In the genomic region with DNA sequence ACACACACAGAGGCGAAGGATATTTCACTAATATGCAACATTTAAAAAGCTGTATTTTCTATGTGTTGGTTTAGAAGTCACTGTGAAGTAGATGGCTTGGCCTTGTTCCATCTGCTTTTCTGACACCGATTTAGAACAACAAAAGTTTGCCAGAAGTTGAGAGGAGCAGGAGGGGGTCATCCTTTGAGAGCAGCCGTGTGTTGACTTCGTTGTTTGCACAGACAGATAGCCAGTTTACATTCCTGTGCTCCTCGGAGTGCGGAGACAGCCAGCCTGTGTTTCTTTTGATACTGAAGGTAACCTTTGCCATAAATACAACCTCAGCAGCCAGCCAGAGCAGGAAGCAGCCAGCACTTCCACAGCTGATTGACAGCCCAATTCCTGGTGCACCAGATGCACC, we compare ENCODE assay signal across 27 mouse cellular contexts.
DNase-seq lines count a peak whose midpoint lies in the region; ATAC-seq and TF ChIP-seq lines count a peak whose summit lies in the region.
"Had no signal": no experiment of that assay in that cellular context is flagged by ENCODE, and none has a peak within 500 bp of the region (broad histone marks: within the 10 kb centered on the region; RNA-seq: fewer than 3 reads in every experiment).

No protein-coding gene starts in this region.

- intact Hi-C loops in heart, adult 2 months (cut with DNase I): no loop called here

- H3K4me1 ChIP-seq in heart, embryonic 12.5 days (replicated peaks): peaks cover 18% of the 10 kb centered on the region
- peaks cover under 1% of the 10 kb centered on the region for H3K4me1 ChIP-seq in heart, adult 2 months (ENCODE audit: control insufficient read depth, insufficient read depth, low read length)
- no peaks in the 10 kb centered on the region; the same call in 1 of the 2 replicates for H3K4me1 ChIP-seq in intestine, embryonic 14.5 days (replicated peaks; ENCODE audit: control insufficient read depth, insufficient read depth, low read length)
- H3K4me1 ChIP-seq in intestine, embryonic 16.5 days (ENCODE audit: control insufficient read depth, insufficient read depth, low read length): 0 out of 2 replicates have a peak, but pooled peaks cover 2% of the 10 kb centered on the region
- no peaks in the 10 kb centered on the region for H3K4me1 ChIP-seq in kidney, postnatal 0 days (replicated peaks; ENCODE audit: insufficient read depth, low read length)
- H3K4me1 ChIP-seq: embryonic facial prominence, embryonic 15.5 days; forebrain, embryonic 12.5 days; limb, embryonic 13.5 days; megakaryocyte, embryonic 14.5 days; midbrain, embryonic 12.5 days had no signal

- H3K9ac ChIP-seq in heart, embryonic 12.5 days: no peak overlapping the region
- H3K9ac ChIP-seq in heart, adult 2 months (ENCODE audit: low read depth, low read length): no peak overlapping the region
- no peak overlapping the region for H3K9ac ChIP-seq in intestine, embryonic 14.5 days (ENCODE audit: low read length)
- H3K9ac ChIP-seq in intestine, embryonic 16.5 days (ENCODE audit: low read depth, low read length): no peak overlapping the region
- no peak overlapping the region for H3K9ac ChIP-seq in kidney, postnatal 0 days (ENCODE audit: low read depth, low read length)
- H3K9ac ChIP-seq: embryonic facial prominence, embryonic 15.5 days; forebrain, embryonic 12.5 days; forebrain, postnatal 0 days; limb, embryonic 13.5 days; midbrain, embryonic 12.5 days; neural tube, embryonic 13.5 days had no signal

- H3K4me3 ChIP-seq in heart, embryonic 12.5 days: no peak overlapping the region
- H3K4me3 ChIP-seq in heart, adult 2 months: no peak overlapping the region
- no peak overlapping the region for H3K4me3 ChIP-seq in intestine, embryonic 14.5 days (ENCODE audit: low read depth, low read length)
- H3K4me3 ChIP-seq in intestine, embryonic 16.5 days (ENCODE audit: low read length): no peak overlapping the region
- H3K4me3 ChIP-seq in kidney, postnatal 0 days (replicated peaks; ENCODE audit: low read depth, low read length): no peak overlapping the region
- no peak overlapping the region for H3K4me3 ChIP-seq in layer of hippocampus, adult 2 months
- H3K4me3 ChIP-seq: embryonic facial prominence, embryonic 15.5 days; forebrain, embryonic 12.5 days; hindbrain, embryonic 10.5 days; limb, embryonic 13.5 days; megakaryocyte, embryonic 14.5 days; midbrain, embryonic 12.5 days; myocyte; neural tube, embryonic 13.5 days had no signal

- 0 out of 2 replicates have a peak, but pooled peaks cover 4% of the 10 kb centered on the region for H3K9me3 ChIP-seq in heart, embryonic 12.5 days (replicated peaks)
- H3K9me3 ChIP-seq in intestine, embryonic 14.5 days (ENCODE audit: control insufficient read depth, low read length): no peaks in the 10 kb centered on the region
- H3K9me3 ChIP-seq in intestine, embryonic 16.5 days (ENCODE audit: control insufficient read depth, low read length): no peaks in the 10 kb centered on the region
- H3K9me3 ChIP-seq in kidney, postnatal 0 days (replicated peaks; ENCODE audit: low read length): no peaks in the 10 kb centered on the region
- H3K9me3 ChIP-seq: embryonic facial prominence, embryonic 15.5 days; forebrain, embryonic 12.5 days; hindbrain, embryonic 10.5 days; limb, embryonic 13.5 days; midbrain, embryonic 12.5 days; neural tube, embryonic 13.5 days had no signal

- TF ChIP-seq EP300 in heart, adult 2 months (IDR thresholded peaks at IDR 0.05; ENCODE audit: insufficient read depth, low read depth, low read length): no peak

- WGBS in heart, embryonic 12.5 days: 24% methylated on average over 6 of the region's 6 CpGs
- WGBS in heart, adult 2 months: 24% methylated on average over 6 of the region's 6 CpGs
- 25% methylated on average over 6 of the region's 6 CpGs for WGBS in intestine, embryonic 14.5 days
- 22% methylated on average over 6 of the region's 6 CpGs for WGBS in intestine, embryonic 16.5 days
- 23% methylated on average over 6 of the region's 6 CpGs for WGBS in kidney, postnatal 0 days

- no peaks in the 10 kb centered on the region for H3K36me3 ChIP-seq in heart, embryonic 12.5 days
- H3K36me3 ChIP-seq in heart, adult 2 months (ENCODE audit: control insufficient read depth, insufficient read depth, low read length): no peaks in the 10 kb centered on the region
- H3K36me3 ChIP-seq in intestine, embryonic 14.5 days (ENCODE audit: control insufficient read depth, insufficient read depth, low read length): no peaks in the 10 kb centered on the region
- H3K36me3 ChIP-seq in intestine, embryonic 16.5 days (ENCODE audit: control insufficient read depth, insufficient read depth, low read length): no peaks in the 10 kb centered on the region
- H3K36me3 ChIP-seq in kidney, postnatal 0 days (ENCODE audit: insufficient read depth, low read length): no peaks in the 10 kb centered on the region
- H3K36me3 ChIP-seq: embryonic facial prominence, embryonic 15.5 days; forebrain, embryonic 12.5 days; hindbrain, embryonic 10.5 days; limb, embryonic 13.5 days; midbrain, embryonic 12.5 days; neural tube, embryonic 13.5 days had no signal

- no peaks in the 10 kb centered on the region for H3K79me2 ChIP-seq in heart, adult 2 months (replicated peaks; ENCODE audit: control insufficient read depth, insufficient read depth, low read length)

- DNase-seq in heart, adult 2 months: no peak
- peak; percentile 48 for DNase-seq in intestine, embryonic 14.5 days (ENCODE audit: low spot score)
- peak; percentile 37 for DNase-seq in kidney, postnatal 0 days (ENCODE audit: low spot score)
- DNase-seq in kidney, adult 9 months: no peak
- peak; percentile 13 for DNase-seq in brain, embryonic 14.5 days (ENCODE audit: low read depth)
- no peak for DNase-seq in layer of hippocampus, adult 2 months (ENCODE audit: low spot score in 2 of 2)
- DNase-seq: adrenal gland, postnatal 25 days; cerebellum, adult 18-20 months; cerebellum, postnatal 10 days; forebrain, postnatal 0 days; layer of hippocampus, adult 9-11 months; lung, postnatal 4 days; thymus, postnatal 4 days had no signal

- ATAC-seq in heart, embryonic 12.5 days (ENCODE audit: insufficient number of reproducible peaks, low FRiP score): no peak
- ATAC-seq in intestine, embryonic 14.5 days (replicated peaks; ENCODE audit: low FRiP score, low TSS enrichment, low read depth): no peak
- no peak for ATAC-seq in intestine, embryonic 16.5 days
- ATAC-seq in kidney, postnatal 0 days (replicated peaks; ENCODE audit: low FRiP score, low read depth): no peak
- ATAC-seq: CD4-positive, CD25-positive, alpha-beta regulatory T cell, adult 4 months; forebrain, postnatal 0 days; hindbrain, postnatal 0 days; intestine, postnatal 0 days had no signal

- TF ChIP-seq CTCF in heart, adult 2 months (IDR thresholded peaks at IDR 0.05): no peak
- no peak for TF ChIP-seq CTCF in kidney, postnatal 0 days (IDR thresholded peaks at IDR 0.05; ENCODE audit: low read depth)
- TF ChIP-seq CTCF in brain, embryonic 14.5 days (IDR thresholded peaks at IDR 0.05; ENCODE audit: borderline replicate concordance, extremely low read depth, insufficient read depth, insufficient read length): no peak
- no peak for TF ChIP-seq CTCF in layer of hippocampus, adult 2 months (conservative IDR thresholded peaks at IDR 0.05)

- H3K27me3 ChIP-seq in heart, embryonic 12.5 days (replicated peaks): no peaks in the 10 kb centered on the region
- H3K27me3 ChIP-seq in heart, adult 2 months (ENCODE audit: control insufficient read depth, insufficient read depth, low read length): no peaks in the 10 kb centered on the region
- H3K27me3 ChIP-seq in intestine, embryonic 14.5 days (replicated peaks; ENCODE audit: control insufficient read depth, insufficient read depth, low read length): no peaks in the 10 kb centered on the region
- H3K27me3 ChIP-seq in intestine, embryonic 16.5 days (replicated peaks; ENCODE audit: control insufficient read depth, insufficient read depth, low read length): no peaks in the 10 kb centered on the region
- no peaks in the 10 kb centered on the region for H3K27me3 ChIP-seq in kidney, postnatal 0 days (ENCODE audit: insufficient read depth, low read length)
- H3K27me3 ChIP-seq: embryonic facial prominence, embryonic 15.5 days; forebrain, embryonic 12.5 days; limb, embryonic 13.5 days; megakaryocyte, embryonic 14.5 days; midbrain, embryonic 12.5 days; neural tube, embryonic 13.5 days had no signal

- peak overlapping the region; percentile 4; the same call in 1 of the 2 replicates for H3K4me2 ChIP-seq in heart, embryonic 12.5 days
- H3K4me2 ChIP-seq in intestine, embryonic 14.5 days (ENCODE audit: low read length): no peak overlapping the region
- H3K4me2 ChIP-seq in intestine, embryonic 16.5 days (ENCODE audit: low read depth, low read length): no peak overlapping the region
- H3K4me2 ChIP-seq in kidney, postnatal 0 days (ENCODE audit: low read length): no peak overlapping the region
- H3K4me2 ChIP-seq: embryonic facial prominence, embryonic 15.5 days; forebrain, embryonic 12.5 days; limb, embryonic 13.5 days; liver, embryonic 11.5 days; midbrain, embryonic 12.5 days; neural tube, embryonic 13.5 days had no signal

- TF ChIP-seq POLR2A in heart, adult 2 months (IDR thresholded peaks at IDR 0.05; ENCODE audit: insufficient read depth, low read depth, low read length): no peak
- TF ChIP-seq POLR2A in brain, embryonic 14.5 days (IDR thresholded peaks at IDR 0.05; ENCODE audit: borderline replicate concordance, extremely low read depth, insufficient read depth, insufficient read length, poor library complexity, severe bottlenecking): no peak

- H3K27ac ChIP-seq in heart, embryonic 12.5 days (ENCODE audit: poor library complexity, severe bottlenecking): no peak overlapping the region
- H3K27ac ChIP-seq in heart, adult 2 months: no peak overlapping the region
- no peak overlapping the region for H3K27ac ChIP-seq in intestine, embryonic 14.5 days (ENCODE audit: low read depth)
- H3K27ac ChIP-seq in intestine, embryonic 16.5 days (ENCODE audit: low read length): no peak overlapping the region
- no peak overlapping the region for H3K27ac ChIP-seq in kidney, postnatal 0 days
- H3K27ac ChIP-seq in layer of hippocampus, adult 2 months: no peak overlapping the region
- H3K27ac ChIP-seq: embryonic facial prominence, embryonic 15.5 days; forebrain, embryonic 12.5 days; hindbrain, embryonic 10.5 days; hindbrain, postnatal 0 days; limb, embryonic 13.5 days; midbrain, embryonic 12.5 days; neural tube, embryonic 13.5 days had no signal

Comparison
In these comparisons a context has a peak if more than half of its experiments do, and no peak if none do; other contexts are left out.
1. DNase-seq: peak in intestine, embryonic 14.5 days (single experiment), kidney, postnatal 0 days (single experiment) and brain, embryonic 14.5 days (single experiment); none in heart, adult 2 months (0 of 2), kidney, adult 9 months (single experiment) and layer of hippocampus, adult 2 months (0 of 2).